Mouse (Mus musculus): ENCODE measurements around the gene Tenm1. TPM values are rescaled to one million over a fixed set of nuclear protein-coding genes. Genes with fewer than 3 reads are reported as not detected.

Gene Tenm1
- polyA plus RNA-seq, 1 experiment from 2014 or later = 0.06 TPM

DNA sequence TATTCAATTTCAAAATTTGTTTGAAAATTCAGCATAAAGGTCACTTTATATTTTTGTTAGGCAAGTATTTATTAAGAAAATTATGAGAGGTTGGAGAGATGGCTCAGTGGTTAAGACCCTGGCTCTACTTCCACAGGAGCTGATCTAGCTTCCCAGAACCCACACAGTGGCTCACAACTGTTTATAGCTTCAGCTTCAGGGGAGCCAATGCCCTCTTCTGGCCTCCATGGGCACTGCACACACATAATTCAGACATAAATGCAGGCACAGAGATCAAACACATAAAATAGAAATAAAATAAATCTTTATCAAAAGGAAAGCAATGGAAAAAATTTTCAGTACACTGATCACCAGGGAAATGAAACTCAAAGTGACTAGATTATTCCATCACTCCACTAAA is 916.4 kb downstream of the Tenm1 start:
- H3K9ac ChIP-seq = no peak overlapping the region
- H3K9me3 ChIP-seq = no peaks in the 10 kb centered on the region
- no peak for ATAC-seq (ENCODE audit: borderline replicate concordance, extremely low read depth, low FRiP score, low TSS enrichment)
- no peak overlapping the region for H3K27ac ChIP-seq
- H3K27me3 ChIP-seq = no peaks in the 10 kb centered on the region
- no peaks in the 10 kb centered on the region for H3K36me3 ChIP-seq
- no peak overlapping the region for H3K4me3 ChIP-seq
- no peaks in the 10 kb centered on the region for H3K4me1 ChIP-seq
- no peak overlapping the region for H3K4me2 ChIP-seq

DNA sequence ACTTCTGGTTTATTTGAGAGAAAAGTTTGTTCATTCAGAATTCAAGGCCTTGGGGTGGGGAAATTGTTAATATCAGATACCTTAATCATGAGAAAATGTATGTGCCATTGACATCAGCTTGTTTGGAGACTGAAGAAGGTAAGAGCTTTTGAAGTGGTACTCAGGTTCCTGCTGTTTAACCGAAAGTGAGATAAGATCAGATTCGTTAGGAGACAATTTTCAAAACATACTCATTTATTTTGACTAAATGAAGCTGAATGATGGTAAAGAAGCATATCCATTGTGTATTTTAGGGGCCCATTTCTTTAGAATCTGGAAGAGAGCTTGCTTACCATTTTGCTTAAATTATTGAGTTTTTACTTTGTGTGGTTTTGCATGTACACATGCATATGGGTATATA is 917.8 kb downstream of the Tenm1 start:
- 69% methylated on average over 2 of the region's 2 CpGs for WGBS
- Histone ChIP-seq H3K9me3 (no peaks in the 10 kb centered on the region), H3K9ac (no peak overlapping the region), H3K4me1 (no peaks in the 10 kb centered on the region), H3K4me2 (no peak overlapping the region), H3K4me3 (no peak overlapping the region), H3K27me3 (no peaks in the 10 kb centered on the region), H3K27ac (no peak overlapping the region), H3K36me3 (no peaks in the 10 kb centered on the region)
- no peak for ATAC-seq (ENCODE audit: borderline replicate concordance, extremely low read depth, low FRiP score, low TSS enrichment)

DNA sequence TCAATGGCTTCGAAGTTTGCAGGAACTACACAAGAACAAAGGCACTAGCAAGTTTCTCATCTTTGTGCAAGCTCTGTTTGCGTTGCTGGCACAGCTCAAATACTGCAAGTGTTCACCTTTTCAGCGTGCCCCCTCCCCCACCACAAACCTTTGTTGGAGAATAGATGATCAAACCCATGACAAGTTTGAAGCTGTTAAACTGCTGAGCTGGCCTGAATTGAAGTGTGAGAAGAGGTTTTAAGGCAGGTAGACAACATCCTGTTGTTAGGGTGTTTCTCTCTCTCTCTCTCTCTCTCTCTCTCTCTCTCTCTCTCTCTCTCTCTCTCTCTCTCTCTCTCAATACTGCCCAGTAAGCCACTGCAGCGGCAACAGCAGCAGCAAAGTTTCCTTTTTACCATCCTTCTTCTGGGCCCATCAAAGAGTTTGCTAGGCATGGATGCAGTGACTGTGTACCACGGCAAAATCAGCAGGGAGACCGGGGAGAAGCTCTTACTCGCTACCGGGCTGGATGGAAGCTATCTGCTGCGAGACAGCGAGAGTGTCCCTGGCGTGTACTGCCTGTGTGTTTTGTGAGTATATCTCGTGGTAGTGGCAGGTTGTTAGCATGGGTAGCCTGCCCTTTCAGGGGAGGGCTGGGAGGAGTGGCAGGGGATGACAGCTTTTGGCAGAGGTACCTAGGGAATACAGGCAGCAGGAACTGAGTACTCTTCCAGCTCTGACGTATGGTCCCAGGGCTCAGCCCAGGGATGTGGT is 926.5 kb downstream of the Tenm1 start, which contains the start of gene Sh2d1a:
Gene Sh2d1a, plus strand, starts transcription at position 163 of the 753 bp plus-strand sequence.
- no peak for ATAC-seq (ENCODE audit: borderline replicate concordance, extremely low read depth, low FRiP score, low TSS enrichment)
- WGBS = 70% methylated on average over 13 of the region's 13 CpGs
- H3K27me3 ChIP-seq = no peaks in the 10 kb centered on the region

DNA sequence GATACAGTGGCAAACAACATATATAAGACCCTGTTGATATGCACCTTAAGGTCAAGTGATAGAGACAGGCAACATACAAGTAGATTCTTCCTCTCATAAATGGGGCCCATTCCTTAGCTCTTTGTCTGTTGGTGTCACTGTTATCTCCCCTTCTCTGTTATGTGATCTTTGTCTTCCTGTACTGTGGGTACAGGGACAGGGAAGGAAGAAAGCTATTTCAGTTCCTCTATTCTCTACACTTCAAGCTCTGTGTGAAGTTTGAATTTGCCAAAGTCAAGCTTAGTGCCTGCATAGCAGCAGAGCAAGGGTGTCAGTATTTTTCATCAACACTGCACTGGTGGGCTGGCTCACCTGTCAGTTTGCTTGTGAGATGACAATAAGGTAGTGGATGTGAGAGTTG is 928.4 kb downstream of the Tenm1 start:
- H3K36me3 ChIP-seq = no peaks in the 10 kb centered on the region
- no peaks in the 10 kb centered on the region for H3K27me3 ChIP-seq
- ATAC-seq (ENCODE audit: borderline replicate concordance, extremely low read depth, low FRiP score, low TSS enrichment) = no peak
- H3K9ac ChIP-seq = no peak overlapping the region
- no peak overlapping the region for H3K27ac ChIP-seq
- no peak overlapping the region for H3K4me3 ChIP-seq
- H3K4me1 ChIP-seq = no peaks in the 10 kb centered on the region
- H3K4me2 ChIP-seq = no peak overlapping the region
- H3K9me3 ChIP-seq = no peaks in the 10 kb centered on the region

More for the DNA sequence above, 926.5 kb downstream of the Tenm1 start, which contains the start of gene Sh2d1a:
- Histone ChIP-seq H3K9ac (no peak within 1 kb of the TSS), H3K36me3 (no peaks in the 10 kb centered on the region), H3K27ac (no peak within 1 kb of the TSS), H3K4me1 (no peaks in the 10 kb centered on the region), H3K9me3 (no peaks in the 10 kb centered on the region), H3K4me3 (no peak within 1 kb of the TSS), H3K4me2 (no peak within 1 kb of the TSS)

DNA sequence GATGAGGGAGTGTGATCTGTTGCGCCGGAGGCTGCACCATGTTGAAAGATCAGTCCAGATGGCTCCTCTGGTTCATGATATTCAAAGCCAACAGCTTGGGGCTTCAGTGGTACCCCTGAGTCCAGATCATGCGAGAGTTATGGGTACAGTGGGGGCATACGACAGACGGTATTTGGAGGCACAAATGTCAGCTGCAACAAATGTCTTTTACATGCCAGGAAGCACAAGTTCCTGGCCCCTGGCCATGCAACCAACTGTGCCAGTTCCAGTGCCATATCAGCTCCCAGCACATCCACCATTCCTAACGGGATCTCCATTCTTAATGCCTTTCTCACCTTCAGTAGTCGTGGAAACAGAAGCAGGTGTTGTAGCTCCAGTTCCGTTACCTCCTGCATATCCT is 938.6 kb downstream of the Tenm1 start:
- no peak overlapping the region for H3K4me2 ChIP-seq
- no peaks in the 10 kb centered on the region for H3K36me3 ChIP-seq
- no peak overlapping the region for H3K4me3 ChIP-seq
- ATAC-seq (ENCODE audit: borderline replicate concordance, extremely low read depth, low FRiP score, low TSS enrichment) = no peak
- H3K9me3 ChIP-seq = no peaks in the 10 kb centered on the region
- H3K27ac ChIP-seq = no peak overlapping the region
- H3K27me3 ChIP-seq = no peaks in the 10 kb centered on the region
- WGBS = 90% methylated on average over 8 of the region's 8 CpGs
- no peaks in the 10 kb centered on the region for H3K4me1 ChIP-seq
- no peak overlapping the region for H3K9ac ChIP-seq

DNA sequence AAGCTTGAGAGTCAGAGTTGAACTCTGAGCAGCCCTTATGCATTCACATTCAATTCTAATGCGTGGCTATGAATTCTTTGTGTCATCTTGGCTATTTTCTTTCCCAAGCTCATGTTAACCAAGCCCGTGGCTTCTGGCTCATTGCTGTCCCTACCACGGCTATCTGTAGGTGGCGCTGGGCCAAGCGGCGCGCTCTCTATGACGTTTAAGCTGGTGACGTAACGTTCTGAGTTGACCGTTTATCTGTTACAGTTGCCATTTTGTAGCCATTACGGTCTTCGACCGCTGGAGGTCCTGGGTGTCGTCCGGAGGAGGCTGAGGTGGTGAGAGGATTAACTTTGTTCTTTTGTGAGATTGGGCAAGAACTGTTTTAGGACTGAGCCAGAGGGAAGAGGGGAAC is 939.5 kb downstream of the Tenm1 start, which contains the start of gene Tex13c2:
Gene Tex13c2, plus strand, starts transcription at position 246 of the 400 bp plus-strand sequence.
- H3K27ac ChIP-seq = no peak within 1 kb of the TSS
- no peak within 1 kb of the TSS for H3K9ac ChIP-seq
- H3K27me3 ChIP-seq = no peaks in the 10 kb centered on the region
- H3K9me3 ChIP-seq = no peaks in the 10 kb centered on the region
- no peak for ATAC-seq (ENCODE audit: borderline replicate concordance, extremely low read depth, low FRiP score, low TSS enrichment)
- H3K4me1 ChIP-seq = no peaks in the 10 kb centered on the region
- H3K4me2 ChIP-seq = no peak within 1 kb of the TSS
- WGBS = 90% methylated on average over 16 of the region's 16 CpGs
- no peak within 1 kb of the TSS for H3K4me3 ChIP-seq
- no peaks in the 10 kb centered on the region for H3K36me3 ChIP-seq

Other genes with a start within 250 kb of the Tenm1 start
- gene Tex13c1, start 162.0 kb upstream of the Tenm1 start, polyA plus RNA-seq (2015; fragmentation: Nextera tagmentation; extraction: Ambion mirVana) = not detected in 2 replicates